Mouse (Mus musculus): Measurements from ENCODE around the gene Nos3. TPM values are rescaled to one million over a fixed set of nuclear protein-coding genes. Genes with fewer than 3 reads are reported as not detected.
A peak's percentile ranks its signal among the peaks of the same experiment; 100 is the strongest.

Gene Nos3
- polyA plus RNA-seq, 1 experiment from 2014 or later: 11.9 TPM

- no peak within 1 kb of the TSS for H3K9ac ChIP-seq
- no peaks in the 10 kb centered on the region for H3K36me3 ChIP-seq (replicated peaks)
- H3K27me3 ChIP-seq (replicated peaks): no peaks in the 10 kb centered on the region
- H3K9me3 ChIP-seq: no peaks in the 10 kb centered on the region
- H3K4me1 ChIP-seq: peaks cover 12% of the 10 kb centered on the region
- H3K4me2 ChIP-seq: no peak within 1 kb of the TSS
- no peak within 1 kb of the TSS for H3K4me3 ChIP-seq
- ATAC-seq (replicated peaks): no peak
- WGBS: 53% methylated on average over 11 of the region's 11 CpGs
- H3K27ac ChIP-seq: no peak within 1 kb of the TSS
Observed at GRCm38 (mm10) chr5:24413042-24413693, 48.6 kb downstream of the Nos3 start, which contains the start of gene Asic3. Asic3 (plus strand) TSS chr5:24413392.

GRCm38 (mm10) chr5:24413938-24414337 lies 49.3 kb downstream of the Nos3 start:
- WGBS: 84% methylated on average over 13 of the region's 13 CpGs
- Histone ChIP-seq H3K27ac (no peak overlapping the region), H3K4me2 (no peak overlapping the region), H3K4me3 (no peak overlapping the region), H3K36me3 (replicated peaks) (no peaks in the 10 kb centered on the region), H3K27me3 (replicated peaks) (no peaks in the 10 kb centered on the region), H3K9ac (no peak overlapping the region), H3K4me1 (peaks cover 12% of the 10 kb centered on the region), H3K9me3 (no peaks in the 10 kb centered on the region)
- no peak for ATAC-seq (replicated peaks)

- Histone ChIP-seq H3K4me3 (no peak overlapping the region), H3K27ac (no peak overlapping the region), H3K4me1 (peaks cover 12% of the 10 kb centered on the region), H3K4me2 (peak overlapping the region; percentile 34), H3K9me3 (no peaks in the 10 kb centered on the region), H3K27me3 (replicated peaks) (no peaks in the 10 kb centered on the region), H3K36me3 (replicated peaks) (no peaks in the 10 kb centered on the region), H3K9ac (no peak overlapping the region)
- peak; percentile 31 for ATAC-seq (replicated peaks)
- WGBS: 4% methylated on average over 21 of the region's 21 CpGs
Observed at GRCm38 (mm10) chr5:24416222-24416736, 51.7 kb downstream of the Nos3 start.

- no peaks in the 10 kb centered on the region for H3K9me3 ChIP-seq
- H3K4me1 ChIP-seq: peaks cover 22% of the 10 kb centered on the region
- H3K9ac ChIP-seq: no peak overlapping the region
- no peaks in the 10 kb centered on the region; the same call in 1 of the 2 replicates for H3K36me3 ChIP-seq (replicated peaks)
- no peak for ATAC-seq (replicated peaks)
- H3K4me3 ChIP-seq: no peak overlapping the region
- no peaks in the 10 kb centered on the region for H3K27me3 ChIP-seq (replicated peaks)
- WGBS: 90% methylated on average over 10 of the region's 10 CpGs
- no peak overlapping the region for H3K27ac ChIP-seq
- H3K4me2 ChIP-seq: no peak overlapping the region
Observed at GRCm38 (mm10) chr5:24417587-24417986, 53.0 kb downstream of the Nos3 start.

GRCm38 (mm10) chr5:24420381-24420780 lies 55.8 kb downstream of the Nos3 start:
- no peak for ATAC-seq (replicated peaks)
- Histone ChIP-seq H3K4me3 (no peak overlapping the region), H3K4me1 (peaks cover 38% of the 10 kb centered on the region), H3K9ac (no peak overlapping the region), H3K27ac (no peak overlapping the region), H3K4me2 (no peak overlapping the region), H3K27me3 (replicated peaks) (no peaks in the 10 kb centered on the region), H3K9me3 (no peaks in the 10 kb centered on the region), H3K36me3 (replicated peaks) (no peaks in the 10 kb centered on the region; the same call in 1 of the 2 replicates)
- WGBS: 94% methylated on average over 9 of the region's 9 CpGs

GRCm38 (mm10) chr5:24423129-24424003 lies 58.8 kb downstream of the Nos3 start, which contains the start of the genes Cdk5 and Slc4a2:
Cdk5 (minus strand) TSS chr5:24423530.
Slc4a2 (plus strand) TSS chr5:24423837.
- H3K4me3 ChIP-seq: peak within 1 kb of the TSS; percentile 64
- H3K36me3 ChIP-seq (replicated peaks): no peaks in the 10 kb centered on the region; the same call in 1 of the 2 replicates
- peak within 1 kb of the TSS; percentile 75 for H3K9ac ChIP-seq
- peak within 1 kb of the TSS; percentile 88 for H3K27ac ChIP-seq
- H3K4me1 ChIP-seq: peaks cover 56% of the 10 kb centered on the region
- peaks cover 7% of the 10 kb centered on the region; the same call in 1 of the 2 replicates for H3K27me3 ChIP-seq (replicated peaks)
- no peaks in the 10 kb centered on the region for H3K9me3 ChIP-seq
- ATAC-seq (replicated peaks): peak; percentile 95
- H3K4me2 ChIP-seq: peak within 1 kb of the TSS; percentile 91
- under 1% methylated on average over 46 of the region's 46 CpGs for WGBS

- Histone ChIP-seq H3K4me1 (peaks cover 60% of the 10 kb centered on the region), H3K9me3 (no peaks in the 10 kb centered on the region), H3K9ac (peak overlapping the region; percentile 65), H3K27ac (peak overlapping the region; percentile 88), H3K36me3 (replicated peaks) (no peaks in the 10 kb centered on the region; the same call in 1 of the 2 replicates), H3K27me3 (replicated peaks) (peaks cover 7% of the 10 kb centered on the region; the same call in 1 of the 2 replicates), H3K4me3 (peak overlapping the region; percentile 64), H3K4me2 (peak overlapping the region; percentile 91)
- WGBS: 15% methylated on average over 21 of the region's 21 CpGs
- ATAC-seq (replicated peaks): peak; percentile 3; the same call in 1 of the 2 replicates
Observed at GRCm38 (mm10) chr5:24424004-24424781, 59.6 kb downstream of the Nos3 start.

GRCm38 (mm10) chr5:24424861-24425411 lies 60.3 kb downstream of the Nos3 start:
- Histone ChIP-seq H3K27ac (peak overlapping the region; percentile 88), H3K27me3 (replicated peaks) (peaks cover 7% of the 10 kb centered on the region; the same call in 1 of the 2 replicates), H3K36me3 (replicated peaks) (no peaks in the 10 kb centered on the region; the same call in 1 of the 2 replicates), H3K4me1 (peaks cover 60% of the 10 kb centered on the region), H3K9ac (peak overlapping the region; percentile 43), H3K4me2 (peak overlapping the region; percentile 91), H3K9me3 (no peaks in the 10 kb centered on the region), H3K4me3 (peak overlapping the region; percentile 64)
- ATAC-seq (replicated peaks): no peak
- WGBS: under 1% methylated on average over 57 of the region's 60 CpGs

- Histone ChIP-seq H3K4me3 (peak overlapping the region; percentile 64), H3K36me3 (replicated peaks) (no peaks in the 10 kb centered on the region; the same call in 1 of the 2 replicates), H3K9me3 (no peaks in the 10 kb centered on the region), H3K4me2 (peak overlapping the region; percentile 91), H3K4me1 (peaks cover 60% of the 10 kb centered on the region), H3K27me3 (replicated peaks) (peaks cover 7% of the 10 kb centered on the region; the same call in 1 of the 2 replicates), H3K27ac (0 out of 2 replicates have a peak overlapping the region, but pooled peaks have one; percentile 34), H3K9ac (peak overlapping the region; percentile 43)
- ATAC-seq (replicated peaks): no peak
- under 1% methylated on average over 29 of the region's 30 CpGs for WGBS
Observed at GRCm38 (mm10) chr5:24425421-24426036, 60.9 kb downstream of the Nos3 start.

- Histone ChIP-seq H3K4me3 (peak overlapping the region; percentile 64), H3K36me3 (replicated peaks) (peaks cover 2% of the 10 kb centered on the region; the same call in 1 of the 2 replicates), H3K4me2 (peak overlapping the region; percentile 91), H3K4me1 (peaks cover 60% of the 10 kb centered on the region), H3K9me3 (no peaks in the 10 kb centered on the region), H3K27me3 (replicated peaks) (peaks cover 7% of the 10 kb centered on the region; the same call in 1 of the 2 replicates), H3K27ac (no peak overlapping the region), H3K9ac (peak overlapping the region; percentile 43; the same call in 1 of the 2 replicates)
- ATAC-seq (replicated peaks): no peak
- 1% methylated on average over 10 of the region's 10 CpGs for WGBS
Observed at GRCm38 (mm10) chr5:24426037-24426432, 61.4 kb downstream of the Nos3 start.

All from midbrain, embryonic 15.5 days (tissue).